Mouse (Mus musculus) natural killer cell, adult 2 months (primary cell): ENCODE measurements around the gene Dnttip2.

Experiments
- DNase-seq, 2 experiments: peaks; one replicate each; pipeline ENCODE4 v3.0.0; 2022; ENCODE audit warnings: low spot score in 2 of 2

Dnttip2 gene

DNA sequence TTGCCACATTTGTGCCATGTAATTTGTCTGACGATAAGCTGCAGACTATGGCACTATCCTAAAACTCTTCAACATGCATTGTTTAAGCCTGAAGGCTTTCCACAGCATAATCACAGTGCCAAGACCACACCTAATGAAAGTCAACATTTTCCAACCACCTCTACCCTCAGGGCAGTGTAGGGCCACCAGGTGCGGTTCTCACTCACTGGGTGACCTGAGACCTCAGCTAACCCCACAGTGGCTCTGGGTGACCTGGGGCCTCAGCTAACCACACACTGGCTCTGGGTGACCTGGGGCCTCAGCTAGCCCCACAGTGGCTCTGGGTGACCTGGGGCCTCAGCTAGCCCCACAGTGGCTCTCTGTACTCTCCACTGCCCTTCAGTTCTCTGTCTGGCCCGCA is 50.3 kb downstream of the Dnttip2 start:
- no peak for DNase-seq

DNA sequence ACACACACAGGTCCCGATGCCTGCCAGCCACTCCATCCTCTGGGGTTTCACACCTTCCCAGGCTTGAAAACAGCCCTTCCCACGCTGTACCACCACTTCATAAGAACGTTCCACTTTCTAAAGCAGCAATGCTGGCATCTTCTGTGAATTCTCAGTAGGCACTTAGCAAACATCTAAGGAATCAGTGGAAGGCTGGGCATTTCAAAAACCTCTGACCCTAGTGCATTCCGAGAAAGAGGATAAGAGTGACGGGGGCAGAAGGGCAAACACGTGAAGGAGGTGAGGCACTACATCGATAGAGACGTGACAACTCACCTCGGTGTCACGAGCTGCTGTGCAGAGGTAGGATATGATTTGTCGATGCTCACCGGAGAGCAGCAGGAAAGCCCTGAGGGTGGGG is 56.3 kb downstream of the Dnttip2 start:
- DNase-seq, result no peak

DNA sequence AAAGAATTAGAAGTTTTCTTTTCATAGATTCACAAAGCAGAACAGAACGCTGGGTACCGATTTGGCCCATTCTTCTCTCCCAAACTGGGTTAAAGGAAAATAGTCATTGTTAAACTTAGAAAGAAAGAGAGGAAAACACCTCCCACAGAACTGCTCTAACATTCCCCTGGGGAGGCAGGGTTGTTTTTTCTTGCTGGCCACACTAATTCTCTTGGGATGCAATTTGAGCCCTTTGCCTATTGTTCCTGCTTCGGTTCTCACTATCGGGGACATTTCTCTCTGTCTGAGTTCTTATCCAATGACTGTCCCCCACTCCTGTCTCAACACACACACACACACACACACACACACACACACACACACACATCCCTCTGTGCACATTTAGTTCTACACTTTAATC is 59.3 kb downstream of the Dnttip2 start:
- no peak for DNase-seq

DNA sequence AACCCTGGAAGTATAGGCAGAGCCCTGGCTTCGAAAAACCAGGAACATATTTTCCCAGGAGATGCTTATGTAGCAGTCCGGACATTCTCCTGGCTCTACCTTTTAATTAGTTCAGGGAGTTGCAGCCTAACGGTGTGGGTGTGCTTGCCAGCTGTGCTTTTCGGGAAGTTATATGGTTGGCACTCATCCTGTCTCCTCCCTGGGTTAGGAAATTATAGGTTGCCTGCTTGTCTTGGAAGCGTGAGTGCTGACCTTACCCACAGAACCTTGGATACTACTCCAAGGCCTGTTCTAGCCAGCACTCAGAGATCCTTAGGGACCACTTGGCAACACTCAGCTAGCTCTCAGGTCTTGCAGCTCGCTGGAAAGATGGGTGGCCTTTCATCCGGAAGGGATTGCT is 59.7 kb downstream of the Dnttip2 start:
- DNase-seq, result no peak

DNA sequence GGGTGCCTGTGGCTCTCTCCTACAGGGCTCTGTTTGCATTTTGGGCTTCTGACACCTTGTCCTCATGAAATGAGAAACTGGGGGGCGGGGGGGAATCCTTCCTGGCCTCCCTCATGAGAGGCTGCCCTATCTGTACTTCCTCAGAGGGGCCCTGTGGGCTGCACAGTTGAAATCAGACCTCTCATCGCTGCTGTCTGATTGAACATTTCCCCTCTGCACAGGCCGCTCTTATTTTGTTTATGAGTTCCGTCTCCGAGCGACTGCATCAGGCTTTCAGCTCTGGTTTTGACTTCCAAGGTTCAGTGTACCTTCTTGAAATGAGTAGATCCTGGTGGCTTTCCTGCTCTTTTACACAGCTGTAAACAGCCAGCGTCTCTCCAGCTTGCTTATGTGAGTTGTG is 60.2 kb downstream of the Dnttip2 start:
- DNase-seq, result no peak
